Mouse (Mus musculus) frontal cortex, adult (tissue): ENCODE results near the gene Gm3776.
"Not testable (repeated sequence)": the region's sequence is repeated elsewhere in the genome, so short reads cannot be mapped to it uniquely, and the experiment has no call there.

ENCODE experiments used
- ATAC-seq: cut with Nextera tagmentation; 2 replicates; pipeline ENCODE4 v1.9.2; 2017; ENCODE audit warnings: mild to moderate bottlenecking, moderate library complexity, mixed read lengths; ENCODE audit not compliant: low TSS enrichment

Gm3776 gene

GRCm38 (mm10) chr9:78292462-78292861 lies 35.5 kb downstream of the Gm3776 start:
- ATAC-seq, result not testable (repeated sequence)

- ATAC-seq, result not testable (repeated sequence)
Observed at GRCm38 (mm10) chr9:78293683-78294082, 36.8 kb downstream of the Gm3776 start.

GRCm38 (mm10) chr9:78294781-78295180 lies 37.9 kb downstream of the Gm3776 start:
- not testable (repeated sequence) for ATAC-seq

- peak; percentile 90 for ATAC-seq
Observed at GRCm38 (mm10) chr9:78296089-78296488, 39.2 kb downstream of the Gm3776 start.

- ATAC-seq, result no peak
Observed at GRCm38 (mm10) chr9:78298232-78298631, 41.3 kb downstream of the Gm3776 start.

- ATAC-seq, result not testable (repeated sequence)
Observed at GRCm38 (mm10) chr9:78299143-78299542, 42.2 kb downstream of the Gm3776 start.

GRCm38 (mm10) chr9:78308122-78308521 lies 51.2 kb downstream of the Gm3776 start:
- ATAC-seq, result not testable (repeated sequence)

- ATAC-seq, result no peak
Observed at GRCm38 (mm10) chr9:78314696-78315095, 57.8 kb downstream of the Gm3776 start, which contains the start of gene Omt2a. Omt2a (minus strand) TSS chr9:78314796.
